Mouse (Mus musculus) kidney, embryonic 16.5 days (tissue): ENCODE results near the gene Hsd17b14. TPM values are rescaled to one million over a fixed set of nuclear protein-coding genes. Genes with fewer than 3 reads are reported as not detected.

ENCODE experiments used
- ATAC-seq: fragments of 200-750 bp; cut with Nextera tagmentation; 2 replicates; pipeline ENCODE4 v1.8.0; 2017; ENCODE audit warnings: moderate TSS enrichment; ENCODE audit not compliant: low FRiP score, low TSS enrichment
- H3K27ac ChIP-seq: fragments of 300-500 bp; sonication (generic); 2 replicates; pipeline ENCODE4 v1.5.1; 2014; ENCODE audit warnings: low read length
- H3K27me3 ChIP-seq: fragments of 300-500 bp; sonication (generic); 2 replicates; pipeline ENCODE4 v1.6.1; 2014; ENCODE audit warnings: low read length, control low read depth, mixed read lengths; ENCODE audit not compliant: insufficient read depth
- H3K36me3 ChIP-seq: fragments of 300-500 bp; sonication (generic); 2 replicates; pipeline ENCODE4 v1.6.1; 2014; ENCODE audit warnings: low read length, control low read depth, mixed read lengths; ENCODE audit not compliant: insufficient read depth
- H3K4me1 ChIP-seq: fragments of 300-500 bp; sonication (generic); 2 replicates; pipeline ENCODE4 v1.6.1; 2014; ENCODE audit warnings: low read length, control low read depth, mixed read lengths; ENCODE audit not compliant: insufficient read depth
- H3K4me2 ChIP-seq: fragments of 300-500 bp; sonication (generic); replicated peaks from 2 replicates; pipeline ENCODE4 v1.6.1; 2014; ENCODE audit warnings: low read depth, low read length
- H3K4me3 ChIP-seq: fragments of 300-500 bp; sonication (generic); 2 replicates; pipeline ENCODE4 v1.5.1; 2014; ENCODE audit warnings: mild to moderate bottlenecking, low read length
- H3K9ac ChIP-seq: fragments of 300-500 bp; sonication (generic); replicated peaks from 2 replicates; pipeline ENCODE4 v1.6.1; 2014; ENCODE audit warnings: low read length
- H3K9me3 ChIP-seq: fragments of 300-500 bp; sonication (generic); 2 replicates; pipeline ENCODE4 v1.6.1; 2016; ENCODE audit warnings: low read length, control low read depth
- WGBS: fragments of 180-500 bp; shearing (Covaris S2); extraction: QIAGEN DNeasy Blood & Tissue Kit; methylation state at CpG from one replicate; pipeline ENCODE4 v1.1.7; 2014; 5-methylcytosine and 5-hydroxymethylcytosine counted together
- polyA plus RNA-seq: library from polyadenylated mRNA; unstranded; fragments of >200 nt; fragmentation: Nextera tagmentation; extraction: Ambion mirVana; gene quantifications from 2 replicates; pipeline ENCODE4 v1.2.1, GENCODE M21; 2015

Hsd17b14 gene
- polyA plus RNA-seq, 1 experiment from 2014 or later, result 13.5 TPM

GRCm38 (mm10) chr7:45549641-45550436, 4.9 kb upstream of the Hsd17b14 start:
- Histone ChIP-seq H3K27me3 (no peaks in the 10 kb centered on the region), H3K27ac (no peak overlapping the region), H3K4me1 (peaks cover 4% of the 10 kb centered on the region; the same call in 1 of the 2 replicates), H3K4me2 (no peak overlapping the region), H3K4me3 (no peak overlapping the region), H3K9me3 (no peaks in the 10 kb centered on the region), H3K9ac (no peak overlapping the region), H3K36me3 (no peaks in the 10 kb centered on the region)
- 89% methylated on average over 16 of the region's 16 CpGs for WGBS
- no peak for ATAC-seq

- Histone ChIP-seq H3K27ac (no peak overlapping the region), H3K4me1 (peaks cover 4% of the 10 kb centered on the region; the same call in 1 of the 2 replicates), H3K9ac (no peak overlapping the region), H3K36me3 (no peaks in the 10 kb centered on the region), H3K9me3 (no peaks in the 10 kb centered on the region), H3K4me3 (no peak overlapping the region), H3K27me3 (no peaks in the 10 kb centered on the region), H3K4me2 (no peak overlapping the region)
- ATAC-seq, result no peak
- 78% methylated on average over 11 of the region's 11 CpGs for WGBS
These were observed 3.7 kb upstream of the Hsd17b14 start for GRCm38 (mm10) chr7:45550821-45551511.

- 80% methylated on average over 8 of the region's 8 CpGs for WGBS
- H3K4me3 ChIP-seq, result no peak overlapping the region
- H3K27me3 ChIP-seq, result no peaks in the 10 kb centered on the region
- H3K36me3 ChIP-seq, result no peaks in the 10 kb centered on the region
- no peaks in the 10 kb centered on the region for H3K9me3 ChIP-seq
- peaks cover 4% of the 10 kb centered on the region; the same call in 1 of the 2 replicates for H3K4me1 ChIP-seq
- H3K9ac ChIP-seq, result no peak overlapping the region
- ATAC-seq, result no peak
- H3K27ac ChIP-seq, result no peak overlapping the region
- no peak overlapping the region for H3K4me2 ChIP-seq
These were observed 3.2 kb upstream of the Hsd17b14 start for GRCm38 (mm10) chr7:45551512-45551883.

- Histone ChIP-seq H3K27me3 (no peaks in the 10 kb centered on the region), H3K4me2 (no peak overlapping the region), H3K36me3 (no peaks in the 10 kb centered on the region), H3K9me3 (no peaks in the 10 kb centered on the region), H3K4me1 (peaks cover 4% of the 10 kb centered on the region; the same call in 1 of the 2 replicates), H3K4me3 (no peak overlapping the region), H3K27ac (peak overlapping the region; percentile 61), H3K9ac (0 out of 2 replicates have a peak overlapping the region, but pooled peaks have one; percentile 7)
- ATAC-seq, result no peak
- 63% methylated on average over 8 of the region's 8 CpGs for WGBS
These were observed 1.2 kb upstream of the Hsd17b14 start for GRCm38 (mm10) chr7:45553519-45553918.

- no peak for ATAC-seq
- Histone ChIP-seq H3K4me2 (no peak overlapping the region), H3K27me3 (no peaks in the 10 kb centered on the region), H3K9ac (0 out of 2 replicates have a peak overlapping the region, but pooled peaks have one; percentile 7), H3K36me3 (no peaks in the 10 kb centered on the region), H3K9me3 (no peaks in the 10 kb centered on the region), H3K4me1 (peaks cover 4% of the 10 kb centered on the region; the same call in 1 of the 2 replicates), H3K27ac (peak overlapping the region; percentile 61), H3K4me3 (no peak overlapping the region)
- 93% methylated on average over 2 of the region's 2 CpGs for WGBS
These were observed 703 bp upstream of the Hsd17b14 start for GRCm38 (mm10) chr7:45553990-45554389.

GRCm38 (mm10) chr7:45555787-45556186, 1.1 kb downstream of the Hsd17b14 start:
- Histone ChIP-seq H3K4me2 (peak overlapping the region; percentile 29; the same call in 1 of the 2 replicates), H3K27me3 (no peaks in the 10 kb centered on the region), H3K36me3 (no peaks in the 10 kb centered on the region), H3K9ac (no peak overlapping the region), H3K27ac (no peak overlapping the region), H3K9me3 (no peaks in the 10 kb centered on the region), H3K4me1 (peaks cover 3% of the 10 kb centered on the region), H3K4me3 (peak overlapping the region; percentile 6; the same call in 1 of the 2 replicates)
- ATAC-seq, result 0 out of 2 replicates have a peak, but pooled peaks have one; percentile 17
- WGBS, result 21% methylated on average over 8 of the region's 8 CpGs

- Histone ChIP-seq H3K4me3 (no peak overlapping the region), H3K4me1 (peaks cover 18% of the 10 kb centered on the region), H3K36me3 (no peaks in the 10 kb centered on the region), H3K27ac (no peak overlapping the region), H3K9ac (no peak overlapping the region), H3K9me3 (no peaks in the 10 kb centered on the region), H3K27me3 (no peaks in the 10 kb centered on the region), H3K4me2 (no peak overlapping the region)
- WGBS, result 45% methylated on average over 6 of the region's 6 CpGs
- ATAC-seq, result no peak
These were observed 4.2 kb downstream of the Hsd17b14 start for GRCm38 (mm10) chr7:45558907-45559306.

GRCm38 (mm10) chr7:45560241-45560640, 5.5 kb downstream of the Hsd17b14 start:
- H3K9ac ChIP-seq, result no peak overlapping the region
- H3K27me3 ChIP-seq, result no peaks in the 10 kb centered on the region
- no peak overlapping the region for H3K4me2 ChIP-seq
- H3K9me3 ChIP-seq, result no peaks in the 10 kb centered on the region
- 73% methylated on average over 7 of the region's 7 CpGs for WGBS
- peaks cover 18% of the 10 kb centered on the region for H3K4me1 ChIP-seq
- no peak overlapping the region for H3K4me3 ChIP-seq
- H3K36me3 ChIP-seq, result no peaks in the 10 kb centered on the region
- ATAC-seq, result no peak
- H3K27ac ChIP-seq, result no peak overlapping the region

GRCm38 (mm10) chr7:45560843-45561623, 6.3 kb downstream of the Hsd17b14 start:
- H3K4me3 ChIP-seq, result no peak overlapping the region
- 0 out of 2 replicates have a peak overlapping the region, but pooled peaks have one; percentile 5 for H3K27ac ChIP-seq
- 21% methylated on average over 17 of the region's 17 CpGs for WGBS
- peak; percentile 60; the same call in 1 of the 2 replicates for ATAC-seq
- no peaks in the 10 kb centered on the region for H3K9me3 ChIP-seq
- H3K36me3 ChIP-seq, result no peaks in the 10 kb centered on the region
- H3K9ac ChIP-seq, result peak overlapping the region; percentile 46; the same call in 1 of the 2 replicates
- H3K4me1 ChIP-seq, result peaks cover 18% of the 10 kb centered on the region
- no peaks in the 10 kb centered on the region for H3K27me3 ChIP-seq
- peak overlapping the region; percentile 37 for H3K4me2 ChIP-seq
